Mouse (Mus musculus): ENCODE results near the gene Dnm1.
A peak's percentile ranks its signal among the peaks of the same experiment; 100 is the strongest.

Dnm1 gene

GRCm38 (mm10) chr2:32258887-32259533 is 94.1 kb downstream of the Dnm1 start:
- DNase-seq, result peak; percentile 86
